Mouse (Mus musculus) forebrain, embryonic 16.5 days (tissue): ENCODE measurements around the gene Anapc11. TPM values are rescaled to one million over a fixed set of nuclear protein-coding genes. Genes with fewer than 3 reads are reported as not detected.
"Not testable (repeated sequence)": the region's sequence is repeated elsewhere in the genome, so short reads cannot be mapped to it uniquely, and the experiment has no call there.

ENCODE experiments used
- ATAC-seq: fragments of 200-750 bp; cut with Nextera tagmentation; 2 replicates; pipeline ENCODE4 v1.8.0; 2017; ENCODE audit warnings: mild to moderate bottlenecking, moderate library complexity
- H3K27ac ChIP-seq: fragments of 300-500 bp; sonication (generic); 2 replicates; pipeline ENCODE4 v1.5.1; 2014; ENCODE audit warnings: low read length, control low read depth
- H3K27me3 ChIP-seq: fragments of 300-500 bp; sonication (generic); replicated peaks from 2 replicates; pipeline ENCODE4 v1.6.1; 2014; ENCODE audit warnings: low read length; ENCODE audit not compliant: control insufficient read depth, insufficient read depth
- H3K36me3 ChIP-seq: fragments of 300-500 bp; sonication (generic); 2 replicates; pipeline ENCODE4 v1.6.1; 2014; ENCODE audit not compliant: control insufficient read depth, insufficient read depth
- H3K4me1 ChIP-seq: fragments of 300-500 bp; sonication (generic); replicated peaks from 2 replicates; pipeline ENCODE4 v1.6.1; 2014; ENCODE audit warnings: low read length; ENCODE audit not compliant: control insufficient read depth, insufficient read depth
- H3K4me2 ChIP-seq: fragments of 300-500 bp; sonication (generic); 2 replicates; pipeline ENCODE4 v1.6.1; 2014; ENCODE audit warnings: mild to moderate bottlenecking, low read length, control low read depth
- H3K4me3 ChIP-seq: fragments of 300-500 bp; sonication (generic); replicated peaks from 2 replicates; pipeline ENCODE4 v1.5.1; 2014; ENCODE audit warnings: mild to moderate bottlenecking, low read length, control low read depth
- H3K9ac ChIP-seq: fragments of 300-500 bp; sonication (generic); replicated peaks from 2 replicates; pipeline ENCODE4 v1.6.1; 2014; ENCODE audit warnings: low read depth, low read length, control low read depth
- H3K9me3 ChIP-seq: fragments of 300-500 bp; sonication (generic); 2 replicates; pipeline ENCODE4 v1.6.1; 2016; ENCODE audit warnings: low read length; ENCODE audit not compliant: control insufficient read depth
- WGBS: fragments of 180-500 bp; shearing (Covaris S2); extraction: QIAGEN DNeasy Blood & Tissue Kit; methylation state at CpG from one replicate; pipeline ENCODE4 v1.1.7; 2014; 5-methylcytosine and 5-hydroxymethylcytosine counted together
- polyA plus RNA-seq: library from polyadenylated mRNA; unstranded; fragments of >200 nt; fragmentation: Nextera tagmentation; extraction: Ambion mirVana; gene quantifications from 2 replicates; pipeline ENCODE4 v1.2.1, GENCODE M21; 2015

The Anapc11 gene
- polyA plus RNA-seq, 1 experiment from 2014 or later = 192 TPM

- not testable (repeated sequence) for H3K9me3 ChIP-seq, H3K9ac ChIP-seq, H3K4me3 ChIP-seq, H3K27me3 ChIP-seq, ATAC-seq, H3K27ac ChIP-seq, H3K4me2 ChIP-seq, H3K4me1 ChIP-seq
- peaks cover 36% of the 10 kb centered on the region for H3K36me3 ChIP-seq
- WGBS = 88% methylated on average over 6 of the region's 6 CpGs
Observed at GRCm38 (mm10) chr11:120558843-120559242, 39.4 kb upstream of the Anapc11 start.

- no peak overlapping the region for H3K4me3 ChIP-seq
- no peak for ATAC-seq
- H3K9ac ChIP-seq = no peak overlapping the region
- no peaks in the 10 kb centered on the region for H3K27me3 ChIP-seq
- H3K4me2 ChIP-seq = no peak overlapping the region
- no peaks in the 10 kb centered on the region for H3K9me3 ChIP-seq
- 95% methylated on average over 13 of the region's 13 CpGs for WGBS
- no peaks in the 10 kb centered on the region for H3K4me1 ChIP-seq
- no peak overlapping the region for H3K27ac ChIP-seq
- H3K36me3 ChIP-seq = peaks cover 46% of the 10 kb centered on the region
Observed at GRCm38 (mm10) chr11:120560952-120561728, 37.1 kb upstream of the Anapc11 start.

GRCm38 (mm10) chr11:120562949-120563348, 35.3 kb upstream of the Anapc11 start:
- Histone ChIP-seq H3K27ac (no peak overlapping the region), H3K9ac (no peak overlapping the region), H3K9me3 (no peaks in the 10 kb centered on the region), H3K36me3 (peaks cover 50% of the 10 kb centered on the region), H3K27me3 (no peaks in the 10 kb centered on the region), H3K4me1 (no peaks in the 10 kb centered on the region), H3K4me2 (no peak overlapping the region), H3K4me3 (no peak overlapping the region)
- 97% methylated on average over 13 of the region's 13 CpGs for WGBS
- no peak for ATAC-seq

GRCm38 (mm10) chr11:120565114-120565513, 33.1 kb upstream of the Anapc11 start:
- Histone ChIP-seq H3K4me3 (no peak overlapping the region), H3K4me2 (no peak overlapping the region), H3K27ac (no peak overlapping the region), H3K9me3 (no peaks in the 10 kb centered on the region), H3K9ac (no peak overlapping the region), H3K4me1 (no peaks in the 10 kb centered on the region), H3K36me3 (peaks cover 52% of the 10 kb centered on the region), H3K27me3 (no peaks in the 10 kb centered on the region)
- ATAC-seq = no peak
- 88% methylated on average over 9 of the region's 9 CpGs for WGBS

GRCm38 (mm10) chr11:120568324-120568723, 29.9 kb upstream of the Anapc11 start:
- Histone ChIP-seq H3K27ac (no peak overlapping the region), H3K9ac (no peak overlapping the region), H3K4me3 (no peak overlapping the region), H3K4me2 (no peak overlapping the region), H3K27me3 (no peaks in the 10 kb centered on the region), H3K9me3 (no peaks in the 10 kb centered on the region), H3K4me1 (peaks cover 11% of the 10 kb centered on the region), H3K36me3 (peaks cover 29% of the 10 kb centered on the region)
- no peak for ATAC-seq
- 98% methylated on average over 6 of the region's 6 CpGs for WGBS

- Histone ChIP-seq H3K27me3 (no peaks in the 10 kb centered on the region), H3K27ac (no peak overlapping the region), H3K9ac (no peak overlapping the region), H3K4me1 (peaks cover 19% of the 10 kb centered on the region), H3K4me2 (peak overlapping the region; percentile 68), H3K9me3 (no peaks in the 10 kb centered on the region), H3K4me3 (no peak overlapping the region), H3K36me3 (peaks cover 15% of the 10 kb centered on the region; the same call in 1 of the 2 replicates)
- ATAC-seq = no peak
- WGBS = 88% methylated on average over 3 of the region's 3 CpGs
Observed at GRCm38 (mm10) chr11:120571122-120571521, 27.1 kb upstream of the Anapc11 start.

GRCm38 (mm10) chr11:120571754-120572416, 26.3 kb upstream of the Anapc11 start:
- 14% methylated on average over 11 of the region's 11 CpGs for WGBS
- Histone ChIP-seq H3K4me2 (peak overlapping the region; percentile 68), H3K4me1 (peaks cover 19% of the 10 kb centered on the region), H3K9ac (peak overlapping the region; percentile 90), H3K27ac (peak overlapping the region; percentile 84; the same call in 1 of the 2 replicates), H3K4me3 (peak overlapping the region; percentile 97), H3K36me3 (peaks cover 15% of the 10 kb centered on the region; the same call in 1 of the 2 replicates), H3K27me3 (no peaks in the 10 kb centered on the region), H3K9me3 (no peaks in the 10 kb centered on the region)
- ATAC-seq = no peak

GRCm38 (mm10) chr11:120572417-120572751, 25.8 kb upstream of the Anapc11 start:
- H3K4me2 ChIP-seq = peak overlapping the region; percentile 68
- H3K27ac ChIP-seq = peak overlapping the region; percentile 84
- no peaks in the 10 kb centered on the region for H3K27me3 ChIP-seq
- peak overlapping the region; percentile 97 for H3K4me3 ChIP-seq
- H3K4me1 ChIP-seq = peaks cover 19% of the 10 kb centered on the region
- peak; percentile 22; the same call in 1 of the 2 replicates for ATAC-seq
- peaks cover 13% of the 10 kb centered on the region; the same call in 1 of the 2 replicates for H3K36me3 ChIP-seq
- WGBS = 0% methylated on average over 21 of the region's 24 CpGs
- H3K9me3 ChIP-seq = no peaks in the 10 kb centered on the region
- H3K9ac ChIP-seq = peak overlapping the region; percentile 90

- Histone ChIP-seq H3K27ac (peak within 1 kb of the TSS; percentile 91), H3K4me3 (peak within 1 kb of the TSS; percentile 97), H3K4me1 (peaks cover 19% of the 10 kb centered on the region), H3K36me3 (peaks cover 14% of the 10 kb centered on the region; the same call in 1 of the 2 replicates), H3K27me3 (no peaks in the 10 kb centered on the region), H3K9me3 (no peaks in the 10 kb centered on the region), H3K4me2 (peak within 1 kb of the TSS; percentile 82), H3K9ac (peak within 1 kb of the TSS; percentile 90)
- WGBS = under 1% methylated on average over 88 of the region's 94 CpGs
- ATAC-seq = peak; percentile 96
Observed at GRCm38 (mm10) chr11:120572752-120573584, 25.3 kb upstream of the Anapc11 start, which contains the start of gene P4hb. TSS of gene P4hb (minus strand) at chr11:120573253.
